Mouse (Mus musculus): ENCODE measurements around the gene Rbm34. TPM values are rescaled to one million over a fixed set of nuclear protein-coding genes. Genes with fewer than 3 reads are reported as not detected.
"Not testable (repeated sequence)": the region's sequence is repeated elsewhere in the genome, so short reads cannot be mapped to it uniquely, and the experiment has no call there.

The Rbm34 gene
- 1 to 10 TPM; 3.1 to 3.4 TPM for total RNA-seq (2021)

- intact Hi-C loops (cut with DNase I): loop anchor here (2.0 to 5.0 kb wide), 2 partner anchors 24 to 713 kb away; no protein-coding TSS in a partner anchor
- DNase-seq: peak; percentile 92 to 93
Observed at GRCm38 (mm10) chr8:126970579-126971313, at the start of gene Rbm34. Gene Rbm34, minus strand, starts transcription at chr8:126971071.

- no peak for DNase-seq
- intact Hi-C loops (cut with DNase I): no loop called here
Observed at GRCm38 (mm10) chr8:127011668-127012067, 40.8 kb upstream of the Rbm34 start.

- no peak for DNase-seq
- intact Hi-C loops (cut with DNase I): loop anchor here (10.0 kb wide), 1 partner anchor 580 kb away; no protein-coding TSS in a partner anchor
Observed at GRCm38 (mm10) chr8:126994506-126994905, 23.6 kb upstream of the Rbm34 start.

- no peak for DNase-seq
- intact Hi-C loops (cut with DNase I): loop anchor here (10.0 kb wide), 1 partner anchor 585 kb away; no protein-coding TSS in a partner anchor
Observed at GRCm38 (mm10) chr8:126989363-126990153, 18.7 kb upstream of the Rbm34 start.

- intact Hi-C loops (cut with DNase I): no loop called here
Observed at GRCm38 (mm10) chr8:126988346-126989006, 17.6 kb upstream of the Rbm34 start.

GRCm38 (mm10) chr8:126986495-126986894 is 15.6 kb upstream of the Rbm34 start:
- intact Hi-C loops (cut with DNase I): loop anchor here (1.0 to 2.0 kb wide), 3 partner anchors 76 to 192 kb away; partner anchors contain the start of gene Pard3
- peak; percentile 78 to 79 for DNase-seq

More at GRCm38 (mm10) chr8:126988346-126989006, 17.6 kb upstream of the Rbm34 start:
- DNase-seq: no peak

- DNase-seq: no peak
- intact Hi-C loops (cut with DNase I): no loop called here
Observed at GRCm38 (mm10) chr8:126980046-126980445, 9.2 kb upstream of the Rbm34 start.

- DNase-seq: peak in 1 of 2 experiments; percentile 16
- intact Hi-C loops (cut with DNase I): no loop called here
Observed at GRCm38 (mm10) chr8:126979091-126979920, 8.4 kb upstream of the Rbm34 start.

GRCm38 (mm10) chr8:126978535-126978934 is 7.7 kb upstream of the Rbm34 start:
- intact Hi-C loops (cut with DNase I); DNase-seq: not testable (repeated sequence)

GRCm38 (mm10) chr8:126978028-126978427 is 7.2 kb upstream of the Rbm34 start:
- intact Hi-C loops (cut with DNase I): no loop called here
- DNase-seq: no peak

- intact Hi-C loops (cut with DNase I): no loop called here
Observed at GRCm38 (mm10) chr8:126976608-126977348, 5.9 kb upstream of the Rbm34 start.

GRCm38 (mm10) chr8:126975706-126976105 is 4.8 kb upstream of the Rbm34 start:
- intact Hi-C loops (cut with DNase I): loop anchor here (1.0 to 2.0 kb wide), 2 partner anchors 46 to 495 kb away; no protein-coding TSS in a partner anchor
- DNase-seq: no peak

More at GRCm38 (mm10) chr8:126976608-126977348, 5.9 kb upstream of the Rbm34 start:
- no peak for DNase-seq

- intact Hi-C loops (cut with DNase I): loop anchor here (2.0 to 5.0 kb wide), 2 partner anchors 494 to 717 kb away; no protein-coding TSS in a partner anchor
- DNase-seq: no peak
Observed at GRCm38 (mm10) chr8:126974511-126974910, 3.6 kb upstream of the Rbm34 start.

GRCm38 (mm10) chr8:126973686-126974265 is 2.9 kb upstream of the Rbm34 start:
- intact Hi-C loops (cut with DNase I): loop anchor here (2.0 to 5.0 kb wide), 2 partner anchors 493 to 716 kb away; no protein-coding TSS in a partner anchor
- DNase-seq: no peak

- no peak for DNase-seq
- intact Hi-C loops (cut with DNase I): loop anchor here (5.0 kb wide), 1 partner anchor 715 kb away; no protein-coding TSS in a partner anchor
Observed at GRCm38 (mm10) chr8:126972649-126973048, 1.8 kb upstream of the Rbm34 start.

GRCm38 (mm10) chr8:126972102-126972501 is 1.2 kb upstream of the Rbm34 start:
- intact Hi-C loops (cut with DNase I): loop anchor here (5.0 kb wide), 1 partner anchor 715 kb away; no protein-coding TSS in a partner anchor
- DNase-seq: no peak

GRCm38 (mm10) chr8:126971314-126971664 is 418 bp upstream of the Rbm34 start:
- intact Hi-C loops (cut with DNase I): loop anchor here (2.0 to 5.0 kb wide), 2 partner anchors 24 to 714 kb away; no protein-coding TSS in a partner anchor
- DNase-seq: no peak

- intact Hi-C loops (cut with DNase I): no loop called here
- no peak for DNase-seq
Observed at GRCm38 (mm10) chr8:126969546-126969945, 1.3 kb downstream of the Rbm34 start.
